Mouse (Mus musculus) cortical plate, adult 2 months (tissue): Measurements from ENCODE around the gene Mccc2.

Experiments
- CTCF ChIP-seq: fragments of 200-500 bp; IDR thresholded peaks from 2 replicates; pipeline ENCODE4 v1.5.1; 2011; ENCODE audit warnings: mild to moderate bottlenecking, control low read depth, low read length; ENCODE audit not compliant: insufficient read depth; ENCODE audit errors: extremely low read depth
- POLR2A ChIP-seq: fragments of 200-500 bp; IDR thresholded peaks from 2 replicates; pipeline ENCODE4 v1.6.1; 2011; ENCODE audit warnings: mild to moderate bottlenecking, low read length, control low read depth; ENCODE audit not compliant: insufficient read depth; ENCODE audit errors: extremely low read depth

- no peak for TF ChIP-seq CTCF
- no peak for TF ChIP-seq POLR2A
Observed at GRCm38 (mm10) chr13:99939320-99939671, 76.1 kb downstream of the Mccc2 start.
